Mouse (Mus musculus) bone marrow macrophage, adult 2 months (primary cell): ENCODE results near the gene Zfp54. TPM values are rescaled to one million over a fixed set of nuclear protein-coding genes. Genes with fewer than 3 reads are reported as not detected.
"Not testable (repeated sequence)": the region's sequence is repeated elsewhere in the genome, so short reads cannot be mapped to it uniquely, and the experiment has no call there.

Experiments
- H3K27ac ChIP-seq: 2 replicates; pipeline ENCODE4 v1.5.1; 2012; ENCODE audit warnings: low read depth, low read length; ENCODE audit not compliant: insufficient read depth
- H3K4me1 ChIP-seq: 2 replicates; pipeline ENCODE4 v1.6.1; 2012; ENCODE audit warnings: low read length; ENCODE audit not compliant: control insufficient read depth, insufficient read depth
- H3K4me3 ChIP-seq: 2 replicates; pipeline ENCODE4 v1.5.1; 2012; ENCODE audit warnings: mild to moderate bottlenecking, low read length, moderate library complexity; ENCODE audit not compliant: insufficient read depth
- CTCF ChIP-seq: IDR thresholded peaks from 2 replicates; pipeline ENCODE4 v1.5.1; 2012; ENCODE audit warnings: low read depth, mild to moderate bottlenecking, low read length, moderate library complexity
- POLR2A ChIP-seq: IDR thresholded peaks from 2 replicates; pipeline ENCODE4 v1.6.1; 2012; ENCODE audit warnings: mild to moderate bottlenecking, low read depth, low read length, borderline replicate concordance
- polyA plus RNA-seq: library from polyadenylated mRNA; stranded (reverse); fragments of >200 nt; gene quantifications from 2 replicates; pipeline ENCODE4 v1.2.4, GENCODE M21; 2012; ENCODE audit not compliant: missing spikeins, insufficient read depth, insufficient read length

Gene Zfp54
- polyA plus RNA-seq, 1 experiment = 3.8 TPM

DNA sequence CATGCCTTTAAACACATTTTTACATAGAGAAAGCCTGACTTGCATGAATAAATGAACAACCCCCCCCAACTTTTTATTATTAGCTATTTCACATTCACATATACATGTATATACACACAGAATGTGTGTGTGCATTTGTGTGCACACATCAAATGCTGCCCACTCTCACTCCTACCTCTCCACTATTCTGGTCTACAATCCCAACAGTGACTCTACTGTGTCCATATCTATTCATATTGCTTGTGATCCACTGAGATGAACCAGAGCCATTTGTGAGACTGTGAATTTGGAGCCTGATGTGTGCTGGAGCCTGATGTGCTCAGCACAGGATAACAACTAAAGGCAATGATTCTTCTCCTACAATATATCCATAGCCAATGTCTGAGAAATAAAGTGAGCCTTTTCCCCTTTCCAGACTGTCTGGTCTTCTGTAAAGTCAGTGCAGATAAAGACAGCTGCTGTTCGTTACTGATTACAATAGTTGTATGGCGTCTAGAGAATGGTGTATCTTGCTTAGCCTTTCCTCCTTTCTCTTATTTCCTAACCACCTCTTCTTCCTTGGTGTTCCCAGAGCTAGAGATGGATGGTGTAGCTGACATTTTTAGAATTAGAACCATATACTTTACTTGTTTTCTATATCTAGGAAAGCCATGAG lies 49.8 kb downstream of the Zfp54 start:
- H3K27ac ChIP-seq = no peak overlapping the region
- H3K4me3 ChIP-seq = no peak overlapping the region
- H3K4me1 ChIP-seq = no peaks in the 10 kb centered on the region
- TF ChIP-seq POLR2A (no peak), CTCF (no peak)

DNA sequence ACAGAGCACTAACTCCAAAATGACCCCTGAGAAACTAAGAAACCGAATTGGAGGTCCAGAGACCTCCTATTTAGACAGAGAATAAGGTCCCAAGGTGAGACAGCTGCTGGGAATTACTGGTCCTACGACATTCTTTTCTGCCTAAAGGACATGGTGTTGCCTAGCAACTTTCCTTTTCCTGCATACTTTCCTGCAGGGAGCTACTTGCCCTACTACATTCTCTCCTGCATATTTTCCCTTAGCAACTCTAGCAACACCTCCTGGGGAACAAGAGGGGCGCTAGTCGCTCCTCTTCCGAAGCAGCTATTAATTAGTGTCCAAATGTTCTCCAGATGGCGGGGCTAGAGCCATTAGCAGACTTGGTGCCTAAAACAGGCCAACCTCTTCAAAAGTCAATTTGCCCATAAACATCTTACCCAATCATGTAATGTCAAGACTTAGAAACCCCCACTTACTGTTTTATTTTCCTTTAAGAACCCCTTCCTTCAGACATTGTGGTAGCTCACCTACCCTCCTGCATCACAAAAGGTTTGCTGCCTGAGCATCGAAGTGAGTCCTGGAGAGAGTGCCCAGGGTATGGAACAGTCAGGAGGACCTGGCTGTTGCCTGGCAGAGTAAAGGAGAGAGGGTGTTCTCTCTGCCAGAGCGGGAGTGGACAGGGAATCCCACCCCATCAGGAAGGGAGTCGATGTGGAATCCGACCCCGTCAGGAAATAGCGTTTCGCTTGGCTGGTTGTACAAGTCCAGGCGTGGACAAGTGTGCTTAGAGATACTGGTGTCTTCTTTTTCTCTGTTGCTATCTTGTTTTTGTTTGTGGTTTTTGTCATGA lies 50.5 kb downstream of the Zfp54 start:
- no peak for TF ChIP-seq CTCF
- no peak for TF ChIP-seq POLR2A
- Histone ChIP-seq H3K4me1 (no peaks in the 10 kb centered on the region), H3K4me3 (no peak overlapping the region), H3K27ac (no peak overlapping the region)

DNA sequence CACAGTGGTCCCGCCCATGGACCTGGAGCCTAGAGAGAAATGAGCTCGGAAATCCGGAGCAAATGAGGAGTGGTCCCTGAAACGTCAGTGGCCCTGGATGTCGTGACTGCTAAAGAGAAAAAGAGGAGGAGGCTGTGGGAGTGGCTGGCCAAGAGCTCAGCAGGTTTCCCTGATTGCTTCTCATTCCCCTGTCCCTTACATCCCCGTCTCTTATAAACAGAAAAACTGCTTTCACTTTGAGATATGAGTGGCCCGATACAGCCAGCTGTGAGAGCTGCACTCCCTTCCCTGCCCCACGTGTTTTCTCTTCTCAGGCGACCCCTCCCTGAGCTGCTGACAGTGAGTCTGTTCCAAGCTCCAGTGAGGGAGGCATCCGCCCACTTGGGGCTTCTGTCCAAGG lies 51.7 kb downstream of the Zfp54 start:
- not testable (repeated sequence) for H3K27ac ChIP-seq, H3K4me1 ChIP-seq
- peak overlapping the region; percentile 36 for H3K4me3 ChIP-seq

DNA sequence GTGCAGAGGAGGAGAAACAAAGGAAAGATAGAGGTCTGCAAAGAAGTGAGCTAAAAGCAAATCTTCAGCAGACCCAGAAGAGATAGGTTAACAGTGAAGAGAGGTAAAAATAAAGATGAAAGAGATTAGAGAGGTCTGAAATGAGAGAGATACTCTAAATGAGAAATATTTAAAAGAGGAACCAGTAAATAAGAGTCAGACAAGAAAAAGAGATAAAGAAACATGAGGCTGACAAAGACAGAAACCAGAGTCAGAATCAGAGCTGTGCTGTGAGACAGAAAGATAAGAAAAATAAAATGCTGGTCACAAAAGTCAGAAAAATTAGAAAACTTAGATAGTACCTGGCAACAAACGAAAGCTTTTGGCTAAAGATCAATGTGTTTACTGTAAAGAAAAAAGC lies 52.3 kb downstream of the Zfp54 start:
- H3K4me3 ChIP-seq, H3K4me1 ChIP-seq, H3K27ac ChIP-seq: not testable (repeated sequence)

DNA sequence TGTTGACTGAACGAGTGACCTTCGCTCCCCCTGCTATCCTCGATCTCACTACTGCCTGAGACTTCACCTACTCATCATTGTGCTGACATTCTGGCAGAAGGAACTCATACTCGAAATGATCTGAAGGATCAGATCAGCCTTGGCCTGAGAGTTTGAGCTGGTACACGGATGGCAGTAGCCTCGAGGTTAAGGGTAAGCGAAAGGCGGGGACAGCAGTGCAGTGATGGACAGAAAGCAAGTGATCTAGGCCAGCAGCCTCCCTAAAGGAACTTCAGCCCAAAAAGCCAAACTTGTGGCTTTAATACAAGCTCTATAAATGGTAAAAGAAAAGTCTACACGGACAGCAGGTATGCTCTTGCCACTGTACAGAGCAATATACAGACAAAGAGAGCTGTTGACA lies 53.3 kb downstream of the Zfp54 start:
- not testable (repeated sequence) for H3K4me1 ChIP-seq, H3K4me3 ChIP-seq, H3K27ac ChIP-seq

DNA sequence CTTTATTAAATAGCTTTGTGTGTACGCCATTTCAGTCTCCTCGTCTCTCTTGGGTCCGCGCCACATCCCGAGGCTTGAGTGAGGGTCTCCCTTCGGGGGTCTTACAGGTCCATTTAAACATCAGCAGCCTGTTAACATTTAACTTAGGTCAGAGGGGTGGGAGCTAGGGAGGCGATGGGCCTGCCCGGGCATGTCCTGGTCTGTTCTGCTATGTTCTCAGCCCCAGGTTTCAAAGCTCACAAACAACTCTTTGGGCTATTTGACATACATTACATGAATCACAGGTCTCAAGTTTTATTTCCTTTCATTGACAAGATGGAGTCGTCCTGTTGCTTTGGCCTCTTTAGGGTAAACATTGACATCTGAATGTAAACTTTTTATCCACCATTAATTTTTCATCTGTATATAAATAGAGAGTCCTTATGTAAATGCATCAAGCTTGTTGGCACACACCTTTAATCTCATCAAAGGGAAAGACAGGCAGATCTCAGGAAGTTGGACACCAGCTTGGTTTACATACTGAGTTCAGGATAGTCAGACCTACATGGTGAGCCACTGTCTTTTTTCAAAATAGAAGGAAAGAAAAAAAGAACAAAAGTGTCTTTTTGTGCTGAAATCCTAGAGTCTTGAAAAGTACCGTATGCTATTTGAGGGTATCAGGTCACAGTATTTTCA lies 55.2 kb downstream of the Zfp54 start:
- not testable (repeated sequence) for H3K4me3 ChIP-seq, H3K4me1 ChIP-seq
- H3K27ac ChIP-seq = peak overlapping the region; percentile 33

Other genes starting within 250 kb of the Zfp54 start
- gene Vmn1r234, start 197.1 kb upstream of the Zfp54 start, polyA plus RNA-seq = not detected in 2 replicates
- not detected in 2 replicates for gene Vmn1r235, start 166.8 kb upstream of the Zfp54 start, polyA plus RNA-seq
- gene Vmn1r236, start 140.3 kb upstream of the Zfp54 start, polyA plus RNA-seq = not detected in 2 replicates
- gene Vmn1r237, start 111.4 kb upstream of the Zfp54 start, polyA plus RNA-seq = 0.19 TPM in 1 of 2 replicates, not detected in the other
- gene Zfp677, start 39.5 kb upstream of the Zfp54 start, polyA plus RNA-seq = 6.8 and 7.4 TPM in 2 replicates
- gene Zfp51, start 27.1 kb downstream of the Zfp54 start, polyA plus RNA-seq = 5.9 and 8.1 TPM in 2 replicates
- gene Zfp53, start 65.8 kb downstream of the Zfp54 start, polyA plus RNA-seq = 13.5 and 13.8 TPM in 2 replicates
- gene Zfp52, start 112.3 kb downstream of the Zfp54 start, polyA plus RNA-seq = 26.4 and 29.3 TPM in 2 replicates
- 9.3 and 9.7 TPM in 2 replicates for gene Zfp948, start 143.8 kb downstream of the Zfp54 start, polyA plus RNA-seq
- 4.7 and 5.9 TPM in 2 replicates for gene Zfp983, start 227.4 kb downstream of the Zfp54 start, polyA plus RNA-seq